In the genomic region with DNA sequence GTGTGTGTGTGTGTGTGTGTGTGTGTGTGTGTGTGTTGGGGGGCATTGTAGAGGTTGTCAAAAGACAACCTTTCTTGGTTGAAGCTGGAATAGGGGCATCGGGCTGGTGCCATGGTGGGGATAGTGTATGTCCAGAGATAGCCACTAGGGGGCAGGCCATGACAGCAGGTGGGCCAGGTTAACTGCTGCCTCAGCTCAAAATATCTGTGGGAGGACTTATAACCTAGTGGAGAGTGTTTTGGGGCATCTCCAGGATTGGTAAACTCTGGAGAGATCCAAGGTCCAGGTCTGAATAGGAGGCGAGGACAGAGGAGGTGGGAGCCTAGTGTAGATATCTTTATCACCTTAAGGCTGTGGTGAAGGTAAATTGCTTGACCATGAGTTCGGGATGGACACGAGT, we compare ENCODE assay signal across 8 mouse cellular contexts.
DNase-seq lines count a peak whose midpoint lies in the region; ATAC-seq and TF ChIP-seq lines count a peak whose summit lies in the region.

No protein-coding gene starts in this region.

- H3K4me3 ChIP-seq in ES-E14 (ENCODE audit: insufficient read depth in 1 of 2, low read depth in 1 of 2, low read length in 2 of 2, poor library complexity in 1 of 2, severe bottlenecking in 1 of 2) = no peak overlapping the region
- no peak overlapping the region for H3K4me3 ChIP-seq in forebrain, embryonic 13.5 days
- no peak overlapping the region for H3K4me3 ChIP-seq in lung, embryonic 15.5 days

- DNase-seq in ES-E14 (ENCODE audit: low read depth, low spot score) = peak; percentile 47
- DNase-seq in c-Kit-positive CD71-positive TER-119-negative erythroid progenitor cells, embryonic 14.5 days (ENCODE audit: low read depth) = peak; percentile 1
- peak; percentile 79 for DNase-seq in heart, postnatal 4 days
- peak; percentile 78 to 82 for DNase-seq in layer of hippocampus, postnatal 10 days (ENCODE audit: low spot score in 2 of 2)
- peak; percentile 60 for DNase-seq in retina, postnatal 1 day
- DNase-seq in urinary bladder, postnatal 25 days (ENCODE audit: low spot score) = peak; percentile 69

- 72% methylated on average over 4 of the region's 4 CpGs for WGBS in forebrain, embryonic 13.5 days
- WGBS in lung, embryonic 15.5 days = 55% methylated on average over 4 of the region's 4 CpGs

- H3K4me1 ChIP-seq in ES-E14 (ENCODE audit: control insufficient read depth in 2 of 2, insufficient read depth in 2 of 2, low read length in 2 of 2, poor library complexity in 1 of 2) = no peaks in the 10 kb centered on the region
- no peaks in the 10 kb centered on the region for H3K4me1 ChIP-seq in forebrain, embryonic 13.5 days
- 0 out of 2 replicates have a peak, but pooled peaks cover 7% of the 10 kb centered on the region for H3K4me1 ChIP-seq in lung, embryonic 15.5 days

- H3K9ac ChIP-seq in ES-E14 (ENCODE audit: insufficient read depth, low read depth, low read length, poor library complexity, severe bottlenecking) = no peak overlapping the region
- no peak overlapping the region for H3K9ac ChIP-seq in forebrain, embryonic 13.5 days
- no peak overlapping the region for H3K9ac ChIP-seq in lung, embryonic 15.5 days

- H3K27me3 ChIP-seq in forebrain, embryonic 13.5 days = no peaks in the 10 kb centered on the region
- no peaks in the 10 kb centered on the region for H3K27me3 ChIP-seq in lung, embryonic 15.5 days

- peak; percentile 75 for ATAC-seq in forebrain, embryonic 13.5 days
- ATAC-seq in lung, embryonic 15.5 days (ENCODE audit: borderline replicate concordance, extremely low read depth, low FRiP score, low TSS enrichment) = peak; percentile 51; the same call in 1 of the 2 replicates

- no peak overlapping the region for H3K27ac ChIP-seq in ES-E14 (ENCODE audit: insufficient read depth, low read depth, low read length, poor library complexity, severe bottlenecking)
- H3K27ac ChIP-seq in forebrain, embryonic 13.5 days = no peak overlapping the region
- H3K27ac ChIP-seq in lung, embryonic 15.5 days = no peak overlapping the region

- H3K36me3 ChIP-seq in ES-E14 (ENCODE audit: control insufficient read depth, insufficient read depth, low read length, poor library complexity, severe bottlenecking) = no peaks in the 10 kb centered on the region
- H3K36me3 ChIP-seq in forebrain, embryonic 13.5 days (ENCODE audit: poor library complexity, severe bottlenecking) = no peaks in the 10 kb centered on the region
- H3K36me3 ChIP-seq in lung, embryonic 15.5 days = no peaks in the 10 kb centered on the region

- no peaks in the 10 kb centered on the region for H3K9me3 ChIP-seq in ES-E14 (ENCODE audit: control insufficient read depth, insufficient read depth, low read depth, low read length)
- H3K9me3 ChIP-seq in forebrain, embryonic 13.5 days (replicated peaks) = no peaks in the 10 kb centered on the region
- no peaks in the 10 kb centered on the region for H3K9me3 ChIP-seq in lung, embryonic 15.5 days

- H3K4me2 ChIP-seq in forebrain, embryonic 13.5 days = no peak overlapping the region
- no peak overlapping the region for H3K4me2 ChIP-seq in lung, embryonic 15.5 days

- in situ Hi-C loops in ES-E14 (cut with MboI; ENCODE audit: low sequenced_read_pairs in 2 of 2, unreplicated experiment in 2 of 2) = no loop called here

TF ChIP-seq in ES-E14, 5 proteins besides CTCF, POLR2A, EP300 and RAD21:
- no peak for TF ChIP-seq CHD2 (IDR thresholded peaks at IDR 0.05; ENCODE audit: low read depth, low read length)
- peak; percentile 77 for TF ChIP-seq ZC3H11A (IDR thresholded peaks at IDR 0.05; ENCODE audit: borderline replicate concordance, low read depth, low read length)
- TF ChIP-seq MAFK (IDR thresholded peaks at IDR 0.05; ENCODE audit: insufficient read depth, low read depth, low read length) = peak; percentile 99

Comparison
In these comparisons a context has a peak if more than half of its experiments do, and no peak if none do; other contexts are left out.
1. DNase-seq: peak in every context shown above with its lines; median percentile 80 in layer of hippocampus, postnatal 10 days; 79 in heart, postnatal 4 days; 69 in urinary bladder, postnatal 25 days; 60 in retina, postnatal 1 day; 47 in ES-E14; 1 in c-Kit-positive CD71-positive TER-119-negative erythroid progenitor cells, embryonic 14.5 days.